Mouse (Mus musculus) myocyte (in vitro differentiated cells): ENCODE measurements around the gene Srsf2. TPM values are rescaled to one million over a fixed set of nuclear protein-coding genes. Genes with fewer than 3 reads are reported as not detected.

Experiments used
- H3K27me3 ChIP-seq: one replicate; pipeline ENCODE4 v1.6.1; 2011; ENCODE audit not compliant: control insufficient read depth, insufficient read depth, insufficient read length
- H3K36me3 ChIP-seq: one replicate; pipeline ENCODE4 v1.6.1; 2011; ENCODE audit not compliant: control insufficient read depth, insufficient read depth
- H3K4me2 ChIP-seq: one replicate; pipeline ENCODE4 v1.6.1; 2011; ENCODE audit warnings: low read depth, control low read depth
- H3K4me3 ChIP-seq: one replicate; pipeline ENCODE4 v1.5.1; 2011; ENCODE audit warnings: mild to moderate bottlenecking, control low read depth, moderate library complexity
- H3K79me2 ChIP-seq: one replicate; pipeline ENCODE4 v1.6.1; 2011; ENCODE audit not compliant: control insufficient read depth, insufficient read depth
- H3ac ChIP-seq: one replicate; pipeline ENCODE4 v1.6.1; 2011; ENCODE audit not compliant: control insufficient read depth, insufficient read length
- CEBPB ChIP-seq: IDR thresholded peaks from 2 replicates; pipeline ENCODE4 v1.6.1; 2011; ENCODE audit warnings: mild to moderate bottlenecking, moderate library complexity; ENCODE audit not compliant: poor library complexity, insufficient read depth, severe bottlenecking
- E2F4 ChIP-seq: IDR thresholded peaks from one replicate; pipeline ENCODE4 v1.6.1; 2011; ENCODE audit warnings: mild to moderate bottlenecking, control low read depth, moderate library complexity; ENCODE audit not compliant: insufficient read depth
- MAX ChIP-seq: IDR thresholded peaks from one replicate; pipeline ENCODE4 v1.6.1; 2011; ENCODE audit warnings: low read depth, mild to moderate bottlenecking, control low read depth
- MYOD1 ChIP-seq, 3 experiments: IDR thresholded peaks; one replicate each; pipeline ENCODE4 v1.6.1; 2011; ENCODE audit warnings: control low read depth in 2 of 3, low read depth in 2 of 3, mild to moderate bottlenecking in 2 of 3, moderate library complexity in 1 of 3; ENCODE audit not compliant: insufficient read length in 2 of 3, control insufficient read depth in 1 of 3
- MYOG ChIP-seq, 3 experiments: IDR thresholded peaks; one replicate each; pipeline ENCODE4 v1.6.1; 2011; ENCODE audit warnings: control low read depth in 2 of 3, low read depth in 2 of 3, mild to moderate bottlenecking in 2 of 3; ENCODE audit not compliant: insufficient read length in 2 of 3, control insufficient read depth in 1 of 3, insufficient read depth in 1 of 3
- POLR2A ChIP-seq: IDR thresholded peaks from one replicate; pipeline ENCODE4 v1.6.1; 2011; ENCODE audit warnings: low read depth, mild to moderate bottlenecking, control low read depth, moderate library complexity; ENCODE audit not compliant: insufficient read length
- POLR2AphosphoS2 ChIP-seq: IDR thresholded peaks from one replicate; pipeline ENCODE4 v1.6.1; 2011; ENCODE audit warnings: low read depth, control low read depth; ENCODE audit not compliant: insufficient read length
- REST ChIP-seq: IDR thresholded peaks from one replicate; pipeline ENCODE4 v1.6.1; 2011; ENCODE audit warnings: mild to moderate bottlenecking, control low read depth, moderate library complexity; ENCODE audit not compliant: insufficient read depth, insufficient read length
- SRF ChIP-seq: IDR thresholded peaks from one replicate; pipeline ENCODE4 v1.6.1; 2011; ENCODE audit warnings: low read depth; ENCODE audit not compliant: control insufficient read depth, insufficient read length
- TCF12 ChIP-seq: IDR thresholded peaks from one replicate; pipeline ENCODE4 v1.6.1; 2011; ENCODE audit warnings: mild to moderate bottlenecking, control low read depth; ENCODE audit not compliant: poor library complexity, insufficient read depth, severe bottlenecking
- TCF3 ChIP-seq: IDR thresholded peaks from one replicate; pipeline ENCODE4 v1.6.1; 2011; ENCODE audit warnings: low read depth, control low read depth; ENCODE audit not compliant: insufficient read length
- USF1 ChIP-seq: IDR thresholded peaks from one replicate; pipeline ENCODE4 v1.6.1; 2011; ENCODE audit warnings: low read depth, mild to moderate bottlenecking, control low read depth, moderate library complexity
- polyA plus RNA-seq: library from polyadenylated mRNA; unstranded; fragments of >200 nt; fragmentation: generic; extraction: Trizol; gene quantifications from one replicate; pipeline ENCODE4 v1.2.1, GENCODE M21; 2012; ENCODE audit warnings: missing spikeins

Gene Srsf2
- polyA plus RNA-seq, 1 experiment, result 145 TPM

DNA sequence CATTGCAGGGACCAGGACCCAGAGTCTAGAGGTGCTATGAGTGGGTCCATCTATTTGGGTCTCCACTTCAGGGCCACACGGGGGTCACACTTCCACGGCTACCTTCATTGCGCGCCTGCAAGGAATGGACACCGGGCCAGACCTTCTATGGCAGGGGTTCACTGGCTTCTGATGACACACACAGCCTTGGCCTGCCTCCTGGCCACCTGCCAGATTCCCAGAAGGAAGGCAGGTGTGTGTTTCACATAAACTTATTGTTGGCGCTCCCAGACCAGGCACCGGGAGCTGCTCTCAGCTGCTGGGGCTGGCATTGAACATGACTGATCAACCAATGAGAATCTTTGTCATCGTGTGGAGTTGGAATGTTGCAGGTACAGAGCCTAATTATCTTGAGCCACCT, 25.6 kb upstream of the Srsf2 start:
- Histone ChIP-seq H3K4me3 (no peak overlapping the region), H3K27me3 (no peaks in the 10 kb centered on the region), H3K79me2 (no peaks in the 10 kb centered on the region), H3K4me2 (no peak overlapping the region), H3ac (no peak overlapping the region), H3K36me3 (peaks cover 2% of the 10 kb centered on the region)
- TF ChIP-seq CEBPB, result no peak
- TF ChIP-seq POLR2A, result no peak
- TF ChIP-seq MYOD1 (IDR thresholded peaks at IDR 0.05; ENCODE audit: control insufficient read depth in 1 of 3, insufficient read length in 2 of 3, low read depth in 2 of 3), result no peak
- no peak for TF ChIP-seq SRF
- no peak for TF ChIP-seq MAX
- TF ChIP-seq POLR2AphosphoS2, result no peak

DNA sequence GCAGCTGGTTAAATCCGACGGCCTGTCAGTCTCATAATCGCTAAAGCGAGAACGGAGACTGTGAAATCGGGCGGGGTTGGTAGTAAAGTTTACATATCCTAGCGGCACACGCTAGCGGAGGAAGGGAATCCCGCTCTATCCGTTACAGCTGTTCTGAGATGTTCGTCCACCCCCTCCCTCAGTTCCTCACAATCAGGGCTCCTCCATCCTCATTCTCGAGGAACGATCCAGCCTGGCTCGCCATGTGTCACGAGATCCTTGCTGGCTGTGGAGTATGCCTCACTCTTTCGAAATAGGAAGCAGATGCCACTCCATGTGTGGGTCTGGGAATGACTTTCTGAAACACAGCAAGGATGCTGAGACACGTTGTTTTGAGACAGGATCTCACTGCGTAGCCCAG, 21.1 kb upstream of the Srsf2 start:
- H3K27me3 ChIP-seq, result no peaks in the 10 kb centered on the region
- H3ac ChIP-seq, result no peak overlapping the region
- H3K36me3 ChIP-seq, result peaks cover 13% of the 10 kb centered on the region
- H3K79me2 ChIP-seq, result no peaks in the 10 kb centered on the region
- TF ChIP-seq MYOD1 (IDR thresholded peaks at IDR 0.05; ENCODE audit: control insufficient read depth in 1 of 3, insufficient read length in 2 of 3, low read depth in 2 of 3) (no peak), TCF12 (no peak), POLR2AphosphoS2 (no peak), CEBPB (no peak)
- H3K4me3 ChIP-seq, result no peak overlapping the region
- no peak overlapping the region for H3K4me2 ChIP-seq

DNA sequence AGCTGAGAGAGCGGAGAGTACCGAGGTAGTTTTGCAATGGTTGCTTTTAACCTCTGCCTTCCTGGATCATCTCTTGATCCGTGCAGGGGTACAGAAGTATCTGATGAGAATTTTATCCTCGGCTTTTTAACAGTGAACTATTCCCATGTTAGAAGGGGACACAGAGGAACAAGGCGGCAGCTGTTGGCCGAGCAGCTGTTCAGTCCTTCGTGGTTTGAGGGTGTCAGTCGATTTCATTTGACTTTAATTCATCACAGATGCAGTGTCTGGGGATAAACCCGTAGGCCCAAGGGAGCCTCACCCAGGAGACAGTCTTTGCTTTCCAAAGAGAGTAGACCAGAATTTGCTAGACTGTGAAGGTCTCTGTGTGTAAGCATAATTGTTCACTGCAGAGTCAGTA, 18.6 kb upstream of the Srsf2 start:
- Histone ChIP-seq H3ac (no peak overlapping the region), H3K4me2 (peak overlapping the region; percentile 5), H3K36me3 (peaks cover 13% of the 10 kb centered on the region), H3K4me3 (no peak overlapping the region), H3K79me2 (no peaks in the 10 kb centered on the region), H3K27me3 (no peaks in the 10 kb centered on the region)
- TF ChIP-seq E2F4 (no peak), MAX (no peak), TCF3 (peak; percentile 74), TCF12 (peak; percentile 71), REST (no peak), MYOD1 (IDR thresholded peaks at IDR 0.05; ENCODE audit: control insufficient read depth in 1 of 3, insufficient read length in 2 of 3, low read depth in 2 of 3) (peak; percentile 26 to 89 (median 87)), SRF (no peak), MYOG (IDR thresholded peaks at IDR 0.05; ENCODE audit: control insufficient read depth in 1 of 3, insufficient read depth in 1 of 3, insufficient read length in 2 of 3, low read depth in 2 of 3) (peak; percentile 77 to 87 (median 79)), POLR2A (no peak)

DNA sequence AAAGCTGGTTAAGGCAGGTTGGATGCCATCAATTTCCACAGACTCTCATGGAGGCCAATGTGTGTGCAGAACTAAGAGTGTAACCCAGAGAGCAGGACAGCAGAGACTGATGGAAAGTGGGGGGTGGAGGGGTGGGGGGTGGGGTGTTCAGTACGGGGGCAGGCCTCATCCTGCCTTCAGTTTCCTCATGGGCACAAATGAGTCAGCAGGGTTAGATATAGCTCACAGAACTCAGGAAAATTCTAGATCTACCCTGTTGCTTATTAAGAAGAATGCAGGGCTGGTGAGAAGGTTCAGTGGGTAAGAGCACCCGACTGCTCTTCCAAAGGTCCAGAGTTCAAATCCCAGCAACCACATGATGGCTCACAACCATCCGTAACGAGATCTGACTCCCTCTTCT, 16.7 kb upstream of the Srsf2 start:
- no peaks in the 10 kb centered on the region for H3K27me3 ChIP-seq
- no peak overlapping the region for H3K4me2 ChIP-seq
- no peak overlapping the region for H3ac ChIP-seq
- H3K4me3 ChIP-seq, result no peak overlapping the region
- peaks cover 13% of the 10 kb centered on the region for H3K36me3 ChIP-seq
- TF ChIP-seq SRF (no peak), TCF12 (no peak), MYOG (IDR thresholded peaks at IDR 0.05; ENCODE audit: control insufficient read depth in 1 of 3, insufficient read depth in 1 of 3, insufficient read length in 2 of 3, low read depth in 2 of 3) (no peak), MAX (no peak), USF1 (no peak), MYOD1 (IDR thresholded peaks at IDR 0.05; ENCODE audit: control insufficient read depth in 1 of 3, insufficient read length in 2 of 3, low read depth in 2 of 3) (no peak), REST (no peak), CEBPB (no peak), E2F4 (no peak), POLR2A (no peak)
- no peaks in the 10 kb centered on the region for H3K79me2 ChIP-seq

DNA sequence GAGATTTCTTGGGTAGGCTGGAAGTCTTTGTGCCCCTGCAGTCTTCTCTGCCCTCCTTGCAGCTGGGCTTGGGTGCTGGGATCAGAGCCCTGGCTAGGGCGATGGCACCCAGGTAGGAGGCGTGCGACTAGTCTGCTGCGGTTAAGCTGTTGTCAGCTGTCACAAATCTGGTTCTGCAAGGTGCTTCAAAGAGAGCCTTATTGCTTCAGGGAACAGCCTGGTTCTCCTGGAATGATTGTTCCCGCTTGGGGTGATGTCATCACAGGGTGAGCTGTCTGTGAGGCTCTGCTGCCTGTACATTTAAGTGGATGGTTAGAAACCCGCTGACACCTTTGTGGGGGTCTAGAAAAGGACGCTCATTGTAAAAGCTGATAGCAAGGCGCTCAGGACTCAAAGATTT, 16.3 kb upstream of the Srsf2 start:
- Histone ChIP-seq H3K79me2 (no peaks in the 10 kb centered on the region), H3ac (no peak overlapping the region), H3K27me3 (no peaks in the 10 kb centered on the region), H3K4me2 (no peak overlapping the region), H3K4me3 (no peak overlapping the region), H3K36me3 (peaks cover 13% of the 10 kb centered on the region)
- TF ChIP-seq TCF3, result no peak
- TF ChIP-seq POLR2AphosphoS2, result no peak
- TF ChIP-seq E2F4, result no peak
- no peak for TF ChIP-seq SRF
- TF ChIP-seq USF1, result no peak
- TF ChIP-seq MYOG (IDR thresholded peaks at IDR 0.05; ENCODE audit: control insufficient read depth in 1 of 3, insufficient read depth in 1 of 3, insufficient read length in 2 of 3, low read depth in 2 of 3), result no peak
- no peak for TF ChIP-seq POLR2A
- TF ChIP-seq TCF12, result no peak
- no peak for TF ChIP-seq MAX
- TF ChIP-seq REST, result no peak
- TF ChIP-seq MYOD1 (IDR thresholded peaks at IDR 0.05; ENCODE audit: control insufficient read depth in 1 of 3, insufficient read length in 2 of 3, low read depth in 2 of 3), result no peak
- TF ChIP-seq CEBPB, result no peak
